Comparison of ENCODE assay signal across 8 mouse cellular contexts in genomic region chr5:144214453-144214852, GRCm38 (mm10). TPM values are rescaled to one million over a fixed set of nuclear protein-coding genes. Genes with fewer than 3 reads are reported as not detected.
DNase-seq lines count a peak whose midpoint lies in the region.

No protein-coding gene starts in this region.

- DNase-seq in gastrocnemius, postnatal 10 days: peak; percentile 71
- DNase-seq in gastrocnemius, postnatal 25 days: no peak
- peak; percentile 66 for DNase-seq in urinary bladder, postnatal 25 days (ENCODE audit: low spot score)
- no peak for DNase-seq in urinary bladder, adult 2 months (ENCODE audit: low spot score)
- DNase-seq in embryo, embryonic 10.5 days (ENCODE audit: low spot score): peak; percentile 77
- peak; percentile 82 to 83 for DNase-seq in kidney, postnatal 4 days
- peak; percentile 77 for DNase-seq in natural killer cell, adult 2 months (ENCODE audit: low spot score in 2 of 2)
- no peak for DNase-seq in frontal cortex, postnatal 10 days (ENCODE audit: low spot score in 2 of 2)

RNA-seq across cellular contexts. Expression of gene Tecpr1, which starts 9.0 kb away (rescaled TPM):
- total RNA-seq in gastrocnemius, postnatal 10 days (2021): 10 to 100 TPM; 17.8 to 21.3 TPM
- total RNA-seq in gastrocnemius, postnatal 25 days (2021): 10 to 100 TPM; 14.4 to 15.3 TPM
- 35.0 and 35.3 TPM in 2 replicates for polyA plus RNA-seq in urinary bladder, adult 2 months (2012; rRNA removed)

RNA-seq across cellular contexts. Expression of gene Bhlha15, which starts 24.4 kb away (rescaled TPM):
- total RNA-seq in gastrocnemius, postnatal 10 days (2021): under 1 TPM in 1 of 2 experiments, not detected in 1; 0.32 TPM
- not detected for total RNA-seq in gastrocnemius, postnatal 25 days (2021)
- polyA plus RNA-seq in urinary bladder, adult 2 months (2012; rRNA removed): 0.50 TPM in 2 replicates

RNA-seq across cellular contexts. Expression of gene Bri3, which starts 29.8 kb away (rescaled TPM):
- 10 to 100 TPM; 44.2 to 48.4 TPM for total RNA-seq in gastrocnemius, postnatal 10 days (2021)
- total RNA-seq in gastrocnemius, postnatal 25 days (2021): 10 to 100 TPM; 36.0 to 43.5 TPM
- polyA plus RNA-seq in urinary bladder, adult 2 months (2012; rRNA removed): 138 and 144 TPM in 2 replicates

Comparison
In these comparisons a context has a peak if more than half of its experiments do, and no peak if none do; other contexts are left out.
1. DNase-seq: peak in gastrocnemius, postnatal 10 days (single experiment), urinary bladder, postnatal 25 days (single experiment), embryo, embryonic 10.5 days (single experiment), kidney, postnatal 4 days (2 of 2) and natural killer cell, adult 2 months (2 of 2); none in gastrocnemius, postnatal 25 days (single experiment), urinary bladder, adult 2 months (single experiment) and frontal cortex, postnatal 10 days (0 of 2).